ENCODE assay signal across 12 mouse cellular contexts in genomic region chr16:74500687-74501086, GRCm38 (mm10).
"Had no signal": no experiment of that assay in that cellular context is flagged by ENCODE, and none has a peak within 500 bp of the region (broad histone marks: within the 10 kb centered on the region; RNA-seq: fewer than 3 reads in every experiment).

No protein-coding gene starts in this region.

- DNase-seq: kidney, adult 11 months; kidney, adult 8-10 months; kidney, postnatal 10 days; kidney, postnatal 36 days; layer of hippocampus, postnatal 36 days; left cerebral cortex, postnatal 4 days; liver, postnatal 0 days; lung, embryonic 14.5 days; spleen, adult 18-20 months; thymus, adult 2 months; thymus, postnatal 14 days; thymus, postnatal 4 days had no signal
